In genomic region chr15:82931436-82931835, GRCm38 (mm10) we compare ENCODE assay signal across 35 mouse cellular contexts.
"Had no signal": no experiment of that assay in that cellular context is flagged by ENCODE, and none has a peak within 500 bp of the region (broad histone marks: within the 10 kb centered on the region; RNA-seq: fewer than 3 reads in every experiment).

No protein-coding gene starts in this region.

- ATAC-seq: hindbrain, embryonic 16.5 days; hindbrain, postnatal 0 days; inflammation-experienced regulatory T-cells, adult 6 months; intestine, embryonic 15.5 days; intestine, embryonic 16.5 days; intestine, postnatal 0 days had no signal

- DNase-seq: heart, postnatal 10 days; heart, postnatal 14 days; heart, postnatal 36 days; heart, postnatal 4 days; kidney, adult 11 months; kidney, adult 18-20 months; kidney, adult 2 months; kidney, adult 8-10 months; kidney, adult 9 months; kidney, postnatal 10 days; kidney, postnatal 14 days; kidney, postnatal 25 days; kidney, postnatal 36 days; kidney, postnatal 4 days; layer of hippocampus, adult 9-11 months; layer of hippocampus, postnatal 36 days had no signal

- H3K9me3 ChIP-seq: heart, embryonic 10.5 days; heart, embryonic 12.5 days; heart, embryonic 13.5 days; heart, embryonic 15.5 days; hindbrain, embryonic 10.5 days; hindbrain, embryonic 12.5 days; hindbrain, embryonic 13.5 days; hindbrain, embryonic 15.5 days; intestine, embryonic 15.5 days; kidney, embryonic 15.5 days had no signal

- H3K9ac ChIP-seq: heart, embryonic 12.5 days; heart, embryonic 13.5 days; heart, embryonic 15.5 days; hindbrain, embryonic 12.5 days; hindbrain, embryonic 13.5 days; hindbrain, embryonic 14.5 days; hindbrain, embryonic 15.5 days; intestine, embryonic 15.5 days; kidney, embryonic 15.5 days had no signal

- H3K4me2 ChIP-seq: heart, embryonic 11.5 days; heart, embryonic 12.5 days; heart, embryonic 13.5 days; heart, embryonic 15.5 days; hindbrain, embryonic 12.5 days; hindbrain, embryonic 13.5 days; hindbrain, embryonic 14.5 days; hindbrain, embryonic 15.5 days; intestine, embryonic 15.5 days; kidney, embryonic 15.5 days had no signal

- H3K27me3 ChIP-seq: hindbrain, embryonic 15.5 days; intestine, embryonic 15.5 days had no signal

- H3K36me3 ChIP-seq: heart, embryonic 10.5 days; heart, embryonic 12.5 days; heart, embryonic 13.5 days; heart, embryonic 15.5 days; hindbrain, embryonic 10.5 days; hindbrain, embryonic 12.5 days; hindbrain, embryonic 13.5 days; hindbrain, embryonic 15.5 days; intestine, embryonic 15.5 days; kidney, embryonic 15.5 days had no signal

- H3K4me3 ChIP-seq: heart, embryonic 10.5 days; heart, embryonic 12.5 days; heart, embryonic 13.5 days; heart, embryonic 15.5 days; hindbrain, embryonic 10.5 days; hindbrain, embryonic 12.5 days; hindbrain, embryonic 13.5 days; hindbrain, embryonic 15.5 days; intestine, embryonic 15.5 days; kidney, embryonic 15.5 days; layer of hippocampus, adult 2 months had no signal

- H3K27ac ChIP-seq: heart, embryonic 10.5 days; heart, embryonic 13.5 days; heart, embryonic 15.5 days; hindbrain, embryonic 10.5 days; hindbrain, embryonic 12.5 days; hindbrain, embryonic 13.5 days; hindbrain, embryonic 14.5 days; hindbrain, embryonic 15.5 days; hindbrain, postnatal 0 days; intestine, embryonic 15.5 days; kidney, embryonic 15.5 days; kidney, postnatal 0 days; layer of hippocampus, adult 2 months had no signal
